Mouse (Mus musculus): Measurements from ENCODE around the gene Hormad1. TPM values are rescaled to one million over a fixed set of nuclear protein-coding genes. Genes with fewer than 3 reads are reported as not detected.
"Not testable (repeated sequence)": the region's sequence is repeated elsewhere in the genome, so short reads cannot be mapped to it uniquely, and the experiment has no call there.

The Hormad1 gene
- not detected in 2 replicates for total RNA-seq (2017)

DNA sequence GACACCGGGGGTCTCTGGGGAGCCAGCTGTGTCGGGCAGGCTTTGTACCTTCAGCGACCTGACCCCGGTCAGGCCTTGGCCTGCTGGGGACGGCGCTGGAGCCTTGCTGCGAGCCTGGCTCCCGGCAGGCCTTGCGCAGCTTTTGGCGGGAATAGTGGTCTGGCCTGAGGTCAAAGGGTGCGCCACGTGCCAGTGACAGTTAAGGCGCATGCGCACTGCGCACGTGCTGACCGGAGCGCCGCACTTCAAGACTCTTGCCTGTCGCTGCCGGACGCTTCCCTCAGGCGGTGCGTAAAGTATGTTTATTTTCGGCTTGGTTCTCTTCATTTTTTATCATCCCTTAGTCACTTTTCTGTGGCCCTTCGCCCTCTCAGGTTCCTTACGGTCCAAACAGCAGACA is at the start of gene Hormad1:
TSS of gene Hormad1 (plus strand) at position 241 of the 400 bp plus-strand sequence.
- no peak for ATAC-seq (replicated peaks in 1 of 2; ENCODE audit: insufficient read depth in 1 of 2, low FRiP score in 2 of 2, low TSS enrichment in 1 of 2, low read depth in 1 of 2, poor library complexity in 2 of 2, severe bottlenecking in 2 of 2)

DNA sequence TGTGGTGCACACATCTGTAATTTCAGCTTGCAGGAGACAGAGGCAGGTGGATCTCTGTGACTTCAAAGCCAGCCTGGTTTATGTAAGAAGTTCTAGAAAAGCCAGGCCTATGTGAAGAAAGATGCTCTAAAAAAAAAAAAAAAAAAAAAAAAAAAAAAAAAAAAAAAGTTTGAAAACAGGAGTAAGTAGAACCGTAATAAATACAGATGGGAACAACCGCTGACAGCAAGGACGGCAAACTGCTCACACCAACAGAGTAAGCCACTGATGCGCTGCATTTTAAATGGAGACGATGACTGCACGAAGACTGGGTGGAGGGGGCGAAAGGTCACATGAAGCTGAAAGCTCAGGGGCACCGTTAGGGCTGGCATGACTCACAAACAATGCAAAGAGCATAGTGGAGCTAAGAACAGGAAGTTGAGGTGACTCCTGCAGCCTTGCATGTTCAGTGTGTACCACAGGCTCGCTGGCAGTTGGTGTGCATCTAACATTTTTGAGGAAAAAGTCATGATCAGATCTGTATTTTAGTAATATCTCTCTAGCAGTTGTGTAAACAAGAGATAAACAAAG is 47.8 kb upstream of the Hormad1 start:
- peak; percentile 80 to 96 for ATAC-seq (replicated peaks in 1 of 2; ENCODE audit: insufficient read depth in 1 of 2, low FRiP score in 2 of 2, low TSS enrichment in 1 of 2, low read depth in 1 of 2, poor library complexity in 2 of 2, severe bottlenecking in 2 of 2)

DNA sequence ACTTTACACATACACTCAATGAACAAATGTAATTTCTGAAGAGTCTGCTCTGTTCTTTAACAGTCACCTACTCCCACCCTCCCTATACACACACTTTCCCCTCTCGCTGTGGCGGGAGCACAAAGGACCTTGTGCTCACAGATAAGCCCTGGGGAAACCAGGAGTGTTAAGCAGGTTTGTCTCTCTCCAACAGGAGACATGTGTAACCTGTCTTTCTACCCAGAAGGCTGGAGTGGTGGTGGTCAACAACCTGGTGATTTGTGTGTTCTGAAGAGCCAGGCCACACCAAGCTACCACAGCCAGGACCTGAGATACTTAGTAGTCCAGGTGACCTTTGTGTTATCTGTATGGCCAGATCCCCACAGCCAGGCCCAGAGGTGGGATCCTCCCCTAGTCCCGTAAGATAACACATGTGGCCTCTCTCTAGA is 42.8 kb upstream of the Hormad1 start:
- no peak for ATAC-seq (replicated peaks in 1 of 2; ENCODE audit: insufficient read depth in 1 of 2, low FRiP score in 2 of 2, low TSS enrichment in 1 of 2, low read depth in 1 of 2, poor library complexity in 2 of 2, severe bottlenecking in 2 of 2)

DNA sequence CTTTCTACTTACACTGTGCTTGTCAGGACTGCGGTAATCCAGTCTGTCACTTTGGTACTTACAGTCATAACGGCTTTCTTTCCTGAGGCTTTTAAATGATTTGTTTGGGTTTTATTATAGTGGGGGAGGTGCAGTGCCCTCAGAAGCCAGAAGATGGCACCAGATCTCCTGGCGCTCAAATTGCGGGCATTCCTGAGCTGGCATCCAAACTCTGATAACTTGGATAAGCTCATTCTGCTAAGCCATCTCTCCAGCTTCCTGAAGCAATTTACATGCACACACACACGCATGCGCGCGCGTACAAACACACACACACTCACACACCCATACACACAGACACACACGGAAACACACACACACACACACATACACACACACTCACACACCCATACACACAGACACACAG is 42.0 kb upstream of the Hormad1 start:
- peak; percentile 69 to 75 for ATAC-seq (replicated peaks in 1 of 2; ENCODE audit: insufficient read depth in 1 of 2, low FRiP score in 2 of 2, low TSS enrichment in 1 of 2, low read depth in 1 of 2, poor library complexity in 2 of 2, severe bottlenecking in 2 of 2)

DNA sequence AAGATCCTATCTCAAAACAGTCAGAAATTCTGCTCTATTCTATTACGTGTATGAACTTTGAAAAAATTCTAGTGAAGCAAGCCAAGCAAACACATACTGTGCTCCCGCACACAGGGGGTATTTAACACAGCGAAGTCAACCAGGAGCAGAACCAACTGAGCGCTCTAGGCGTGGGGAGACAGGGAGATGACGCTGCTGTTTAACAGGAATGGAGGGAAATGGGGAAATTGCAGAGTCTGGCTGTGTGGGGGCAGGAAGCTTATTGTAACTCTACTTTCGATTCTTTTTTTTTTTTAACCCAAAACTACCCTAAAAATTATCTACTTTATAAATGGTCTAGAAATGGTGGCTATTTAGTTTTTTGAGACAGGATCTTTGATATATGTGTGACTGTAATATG is 40.6 kb upstream of the Hormad1 start:
- peak; percentile 42 to 53 for ATAC-seq (replicated peaks in 1 of 2; ENCODE audit: insufficient read depth in 1 of 2, low FRiP score in 2 of 2, low TSS enrichment in 1 of 2, low read depth in 1 of 2, poor library complexity in 2 of 2, severe bottlenecking in 2 of 2)

DNA sequence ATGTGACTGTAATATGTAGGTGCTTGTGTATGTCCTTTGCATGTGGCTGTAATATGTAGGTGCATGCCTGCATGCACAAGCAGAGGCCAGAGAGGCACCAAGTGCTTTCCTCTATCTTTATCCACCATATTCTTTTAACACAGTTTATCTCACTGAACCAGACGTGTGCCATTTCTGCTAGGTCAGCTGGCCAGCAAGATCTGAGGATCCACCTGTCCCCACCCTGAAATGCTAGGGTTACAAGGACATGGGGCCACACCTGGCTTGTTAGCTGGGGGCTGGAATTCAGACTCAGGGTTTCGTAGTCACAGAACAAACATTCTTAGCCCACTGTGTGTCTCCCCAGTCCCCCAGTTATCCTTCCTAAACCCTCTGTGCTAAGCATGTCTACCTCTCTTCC is 40.2 kb upstream of the Hormad1 start:
- no peak for ATAC-seq (replicated peaks in 1 of 2; ENCODE audit: insufficient read depth in 1 of 2, low FRiP score in 2 of 2, low TSS enrichment in 1 of 2, low read depth in 1 of 2, poor library complexity in 2 of 2, severe bottlenecking in 2 of 2)

DNA sequence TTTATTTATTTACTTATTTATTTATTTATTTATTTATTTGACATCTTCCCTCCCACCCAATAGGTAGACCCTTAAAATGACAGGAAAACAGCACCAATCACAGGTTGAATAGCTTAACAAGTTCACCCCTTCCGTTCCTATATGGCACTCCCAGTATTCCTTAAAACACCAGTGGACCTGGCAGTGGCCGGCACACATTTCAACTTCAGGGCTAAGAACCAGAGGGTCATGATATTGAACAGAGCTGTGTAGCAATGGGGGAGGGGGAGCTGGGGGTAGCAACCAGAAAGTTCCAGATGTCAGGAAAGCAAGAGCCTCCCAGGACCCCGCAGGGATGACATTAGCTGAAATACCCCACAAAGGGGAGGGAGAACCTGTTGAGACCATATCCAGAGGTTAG is 39.4 kb upstream of the Hormad1 start:
- ATAC-seq (replicated peaks in 1 of 2; ENCODE audit: insufficient read depth in 1 of 2, low FRiP score in 2 of 2, low TSS enrichment in 1 of 2, low read depth in 1 of 2, poor library complexity in 2 of 2, severe bottlenecking in 2 of 2) = no peak

DNA sequence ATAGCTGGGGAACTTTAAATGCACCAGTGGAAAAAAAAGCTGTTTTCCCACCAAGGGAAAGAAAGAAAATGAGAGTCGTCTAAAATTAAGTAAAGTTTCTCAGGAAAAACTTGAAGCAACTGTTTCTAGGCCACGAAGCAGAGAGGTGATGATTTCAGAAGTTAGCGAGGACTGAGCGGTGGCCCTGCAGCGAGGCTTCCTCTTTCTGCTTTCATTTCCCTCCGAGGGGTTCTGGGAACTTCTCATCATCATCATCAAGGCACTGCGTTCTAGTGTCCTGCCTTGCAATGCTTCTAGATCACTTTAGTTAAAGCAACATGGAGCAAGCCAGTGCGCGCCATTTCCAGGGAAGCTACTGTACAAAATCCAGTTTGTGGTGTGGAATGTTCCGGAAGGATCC is 38.3 kb upstream of the Hormad1 start:
- peak in 1 of 2 experiments; percentile 38; a peak in 2 of 4 replicates for ATAC-seq (replicated peaks in 1 of 2; ENCODE audit: insufficient read depth in 1 of 2, low FRiP score in 2 of 2, low TSS enrichment in 1 of 2, low read depth in 1 of 2, poor library complexity in 2 of 2, severe bottlenecking in 2 of 2)

DNA sequence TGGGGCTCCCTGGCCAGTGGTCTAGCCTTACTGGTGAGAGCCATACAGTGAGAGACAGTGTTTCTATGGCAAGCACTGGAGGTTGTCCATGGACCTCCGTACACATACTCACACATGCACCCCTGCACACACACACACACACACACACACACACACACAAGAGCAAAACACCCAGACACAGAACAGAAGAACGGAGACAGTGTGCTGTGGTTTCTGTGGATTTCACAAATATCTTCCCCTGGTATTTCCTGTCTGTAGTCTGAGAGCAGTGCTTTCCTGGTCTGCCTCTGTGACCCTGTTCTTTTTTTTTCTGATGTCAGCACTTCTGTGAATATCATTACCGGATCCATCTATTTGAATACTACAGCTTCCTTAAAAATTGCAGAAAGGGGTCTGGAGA is 35.8 kb upstream of the Hormad1 start:
- peak; percentile 54 to 67; a peak in 3 of 4 replicates for ATAC-seq (replicated peaks in 1 of 2; ENCODE audit: insufficient read depth in 1 of 2, low FRiP score in 2 of 2, low TSS enrichment in 1 of 2, low read depth in 1 of 2, poor library complexity in 2 of 2, severe bottlenecking in 2 of 2)

DNA sequence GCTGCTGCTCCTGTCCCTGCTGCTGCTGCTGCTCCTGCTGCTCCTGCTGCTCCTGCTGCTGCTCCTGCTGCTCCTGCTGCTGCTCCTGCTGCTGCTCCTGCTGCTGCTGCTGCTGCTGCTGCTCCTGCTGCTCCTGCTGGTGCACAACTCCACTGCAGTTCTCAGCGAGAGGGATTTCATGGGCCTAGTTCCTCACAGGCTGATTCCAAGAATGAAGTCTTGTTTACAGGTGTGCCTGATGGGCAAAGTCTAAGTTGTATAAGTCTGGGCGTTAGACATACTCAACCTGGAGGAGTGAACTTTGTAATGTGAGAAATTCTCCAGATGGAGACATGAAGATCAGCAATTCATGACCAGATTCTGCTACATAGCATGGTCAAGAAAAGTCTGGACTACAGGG is 34.8 kb upstream of the Hormad1 start:
- no peak for ATAC-seq (replicated peaks in 1 of 2; ENCODE audit: insufficient read depth in 1 of 2, low FRiP score in 2 of 2, low TSS enrichment in 1 of 2, low read depth in 1 of 2, poor library complexity in 2 of 2, severe bottlenecking in 2 of 2)

DNA sequence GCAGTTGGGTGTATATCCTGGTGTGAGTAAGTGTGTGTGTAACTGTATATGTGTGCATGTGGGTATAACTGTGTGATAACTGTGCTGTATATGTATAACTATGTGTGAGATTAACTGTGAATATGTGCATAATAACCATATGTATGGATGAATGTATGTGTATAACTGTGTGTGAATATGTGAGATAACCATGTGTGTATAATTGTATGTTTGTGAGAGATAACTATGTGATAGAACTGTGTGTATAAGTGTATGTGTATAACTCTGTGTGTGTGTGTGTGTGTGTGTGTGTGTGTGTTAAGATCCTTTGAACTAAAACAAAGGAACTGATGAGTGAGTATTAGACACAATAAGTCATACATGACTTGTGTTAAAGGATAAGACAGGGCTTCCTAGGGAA is 33.4 kb upstream of the Hormad1 start:
- ATAC-seq (replicated peaks in 1 of 2; ENCODE audit: insufficient read depth in 1 of 2, low FRiP score in 2 of 2, low TSS enrichment in 1 of 2, low read depth in 1 of 2, poor library complexity in 2 of 2, severe bottlenecking in 2 of 2) = no peak

DNA sequence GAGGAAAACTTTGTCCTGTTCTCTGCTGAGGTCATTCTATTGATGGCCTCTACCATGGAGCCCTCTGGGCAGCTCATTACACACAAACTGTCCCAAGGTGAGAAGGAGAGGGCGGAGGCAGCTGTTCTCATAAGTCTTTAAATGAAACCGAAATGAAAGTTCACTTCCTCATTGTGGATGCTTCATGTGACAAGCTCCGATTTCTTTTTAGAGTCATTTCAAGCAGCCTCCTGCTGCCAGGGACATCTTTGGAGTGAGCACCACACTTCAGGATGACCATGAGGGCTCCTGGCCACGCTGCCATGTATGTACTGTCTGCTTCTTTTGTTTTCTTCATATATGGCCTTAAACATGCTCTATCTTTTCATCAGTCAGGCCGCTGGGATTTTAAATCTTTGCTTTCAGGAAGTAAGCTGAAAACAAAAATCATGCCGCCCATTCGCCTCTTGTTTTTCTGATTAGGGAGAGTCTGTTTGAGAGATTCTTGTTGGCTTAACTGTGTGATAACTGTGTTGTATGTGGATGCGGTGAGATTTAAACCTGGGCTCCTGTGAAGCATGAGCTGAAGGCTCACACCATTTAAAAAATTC is 32.8 kb upstream of the Hormad1 start, which contains the start of gene Ctss:
TSS of gene Ctss (plus strand) at position 165 of the 590 bp plus-strand sequence.
- ATAC-seq (replicated peaks in 1 of 2; ENCODE audit: insufficient read depth in 1 of 2, low FRiP score in 2 of 2, low TSS enrichment in 1 of 2, low read depth in 1 of 2, poor library complexity in 2 of 2, severe bottlenecking in 2 of 2) = peak; percentile 35 to 60

DNA sequence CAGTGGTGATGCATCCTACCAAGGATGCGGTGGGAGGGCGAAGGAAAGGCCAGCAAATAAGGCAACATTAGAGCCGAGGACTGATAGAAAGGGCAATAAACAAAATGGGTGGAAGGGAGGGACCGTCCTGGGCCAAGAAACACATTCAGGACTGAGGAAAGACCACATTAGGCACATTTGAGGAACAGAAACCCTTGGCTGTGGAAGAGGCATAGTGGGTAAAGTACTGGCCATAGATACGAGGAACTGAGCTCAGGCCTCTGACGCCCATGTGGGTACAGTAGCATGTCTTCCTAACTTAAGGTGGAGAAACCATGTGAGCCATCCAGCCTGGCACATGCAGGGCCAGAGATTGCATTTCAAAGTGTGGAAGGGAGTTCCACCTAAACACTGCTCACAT is 29.7 kb upstream of the Hormad1 start:
- ATAC-seq (replicated peaks in 1 of 2; ENCODE audit: insufficient read depth in 1 of 2, low FRiP score in 2 of 2, low TSS enrichment in 1 of 2, low read depth in 1 of 2, poor library complexity in 2 of 2, severe bottlenecking in 2 of 2) = no peak

DNA sequence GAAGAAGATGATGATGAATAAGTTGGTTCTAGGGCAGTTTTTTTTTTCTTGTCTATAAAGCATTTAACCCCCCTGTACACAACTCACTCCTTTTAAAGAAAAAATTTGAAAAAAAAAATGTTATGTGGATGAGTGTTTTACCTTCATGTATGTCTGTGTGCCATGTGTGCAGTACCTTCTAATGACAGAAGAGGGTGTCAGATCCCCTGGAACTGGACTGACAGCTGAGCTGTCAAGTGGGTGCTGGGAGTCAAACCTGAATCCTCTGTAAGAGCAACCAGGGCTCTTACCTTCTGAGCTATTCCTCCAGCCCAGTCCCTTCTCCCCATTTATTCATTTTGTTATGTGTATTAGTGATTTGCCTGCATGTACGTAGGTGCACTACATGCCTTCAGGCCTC is 28.5 kb upstream of the Hormad1 start:
- ATAC-seq (replicated peaks in 1 of 2; ENCODE audit: insufficient read depth in 1 of 2, low FRiP score in 2 of 2, low TSS enrichment in 1 of 2, low read depth in 1 of 2, poor library complexity in 2 of 2, severe bottlenecking in 2 of 2) = no peak

DNA sequence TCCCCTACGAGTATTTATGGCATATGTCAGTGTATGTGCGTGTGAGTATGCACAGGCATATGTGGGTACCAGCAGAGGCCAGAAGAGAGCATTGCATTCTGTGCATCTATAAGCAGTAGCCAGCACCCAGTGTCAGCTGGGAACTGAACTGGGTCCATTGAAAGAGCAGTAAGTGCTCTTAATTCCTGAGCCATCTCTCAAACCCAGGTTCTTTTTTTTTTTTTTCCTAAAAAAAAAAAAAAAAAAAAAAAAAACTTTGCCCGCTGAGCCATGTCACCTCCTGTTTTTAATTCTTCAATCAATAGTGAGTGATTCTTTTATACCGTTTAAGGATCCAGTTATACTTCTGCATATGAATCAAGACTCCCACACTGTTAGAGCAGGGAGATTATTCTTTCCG is 26.1 kb upstream of the Hormad1 start:
- ATAC-seq (replicated peaks in 1 of 2; ENCODE audit: insufficient read depth in 1 of 2, low FRiP score in 2 of 2, low TSS enrichment in 1 of 2, low read depth in 1 of 2, poor library complexity in 2 of 2, severe bottlenecking in 2 of 2) = no peak

DNA sequence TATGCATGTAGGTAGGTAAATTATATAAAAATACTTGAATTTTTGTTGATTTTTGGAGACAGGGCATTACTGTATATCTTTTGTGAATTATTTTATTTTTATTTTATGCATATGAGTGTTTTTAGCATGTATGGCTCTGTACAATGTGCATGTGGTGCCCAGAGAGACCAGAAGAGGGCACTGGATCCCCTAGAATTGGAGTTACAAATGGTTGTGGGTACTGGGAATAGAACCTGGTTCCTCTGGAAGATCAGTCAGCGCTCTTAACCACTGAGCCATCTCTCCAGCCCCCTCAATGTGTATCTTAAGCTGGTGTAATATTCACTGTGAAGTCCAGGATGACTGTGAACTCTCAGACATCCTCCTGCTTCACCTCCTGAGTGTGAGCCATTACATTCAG is 24.6 kb upstream of the Hormad1 start:
- no peak for ATAC-seq (replicated peaks in 1 of 2; ENCODE audit: insufficient read depth in 1 of 2, low FRiP score in 2 of 2, low TSS enrichment in 1 of 2, low read depth in 1 of 2, poor library complexity in 2 of 2, severe bottlenecking in 2 of 2)

DNA sequence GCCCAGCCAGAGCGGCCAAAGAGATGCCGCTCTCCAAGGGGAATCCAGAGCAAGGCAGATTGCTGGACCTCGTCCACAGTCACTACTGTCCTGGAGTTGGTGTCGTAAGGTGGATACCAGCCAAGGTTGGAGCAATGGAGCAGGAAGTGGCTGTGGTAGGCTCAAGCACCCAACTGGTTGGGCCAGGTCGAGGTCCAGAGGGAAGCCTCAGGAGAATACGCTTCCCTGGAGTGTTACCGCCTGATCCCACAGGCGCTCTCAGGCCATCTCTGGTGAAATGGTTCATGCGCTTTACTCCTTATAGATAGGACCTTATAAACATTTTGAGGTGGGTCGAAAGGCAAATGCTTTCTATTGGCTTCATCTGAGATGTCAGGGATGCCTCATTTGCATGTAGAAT is 20.5 kb upstream of the Hormad1 start:
- ATAC-seq (replicated peaks in 1 of 2; ENCODE audit: insufficient read depth in 1 of 2, low FRiP score in 2 of 2, low TSS enrichment in 1 of 2, low read depth in 1 of 2, poor library complexity in 2 of 2, severe bottlenecking in 2 of 2) = no peak

DNA sequence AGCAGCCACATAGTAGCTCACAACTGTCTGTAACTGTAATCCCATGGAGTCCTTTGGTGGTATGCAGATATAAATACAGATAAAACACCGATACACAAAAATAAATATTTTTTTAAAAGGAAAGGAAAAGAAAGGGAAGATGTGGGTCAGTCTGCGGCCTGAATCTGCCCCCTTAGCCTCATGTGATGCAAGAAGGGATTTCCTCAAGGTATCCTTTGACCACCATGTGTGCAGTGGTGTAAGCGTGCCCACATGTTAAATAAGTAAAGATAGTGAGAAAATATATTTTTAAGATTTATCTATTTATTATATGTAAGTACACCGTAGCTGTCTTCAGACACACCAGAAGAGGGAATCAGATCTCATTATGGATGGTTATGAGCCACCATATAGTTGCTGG is 19.6 kb upstream of the Hormad1 start:
- ATAC-seq (replicated peaks in 1 of 2; ENCODE audit: insufficient read depth in 1 of 2, low FRiP score in 2 of 2, low TSS enrichment in 1 of 2, low read depth in 1 of 2, poor library complexity in 2 of 2, severe bottlenecking in 2 of 2) = no peak

DNA sequence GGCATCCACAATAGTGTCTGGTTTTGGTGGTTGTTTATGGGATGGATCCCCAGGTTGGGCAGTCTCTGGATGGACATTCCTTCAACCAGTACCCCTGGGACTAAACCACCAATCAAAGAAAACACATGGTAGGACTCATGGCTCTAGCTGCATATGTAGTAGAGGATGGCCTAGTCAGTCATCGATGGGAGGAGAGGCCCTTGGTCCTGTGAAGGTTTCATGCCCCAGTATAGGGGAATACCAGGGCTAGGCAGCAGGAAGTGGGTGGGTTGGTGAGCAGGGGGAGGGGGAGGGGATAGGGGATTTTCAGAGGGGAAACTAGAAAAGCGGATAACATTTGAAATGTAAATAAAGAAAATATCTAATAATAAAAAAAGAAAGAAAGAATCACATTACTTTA is 18.3 kb upstream of the Hormad1 start:
- not testable (repeated sequence) for ATAC-seq (replicated peaks in 1 of 2; ENCODE audit: insufficient read depth in 1 of 2, low FRiP score in 2 of 2, low TSS enrichment in 1 of 2, low read depth in 1 of 2, poor library complexity in 2 of 2, severe bottlenecking in 2 of 2)
